Mouse (Mus musculus): ENCODE data around the gene Taf8. TPM values are rescaled to one million over a fixed set of nuclear protein-coding genes. Genes with fewer than 3 reads are reported as not detected.
A peak's percentile ranks its signal among the peaks of the same experiment; 100 is the strongest.

Taf8 gene
- total and polyA plus RNA-seq, 2 experiments from 2014 or later = 11.5 to 26.4 TPM

DNA sequence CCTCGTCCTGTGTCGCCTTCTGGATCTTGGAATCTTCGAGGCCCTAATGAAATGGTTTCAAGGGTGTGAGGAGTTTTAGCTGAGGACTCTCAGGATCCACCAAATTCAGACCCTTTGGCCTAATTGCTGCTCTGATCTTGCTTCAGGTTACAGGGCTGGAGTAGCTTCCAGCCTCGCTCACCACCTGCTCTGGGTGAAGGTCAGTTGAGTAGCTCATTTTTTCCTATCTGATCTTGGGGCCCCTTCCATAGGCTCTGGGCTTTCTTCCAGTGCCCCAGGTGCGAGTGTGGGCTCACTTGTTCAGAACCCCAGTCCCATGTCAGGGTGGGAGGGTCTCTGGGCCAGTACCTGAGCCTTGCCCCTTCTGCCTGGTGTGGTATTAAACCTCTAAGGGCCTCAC, 52.7 kb downstream of the Taf8 start:
- no peak overlapping the region for H3K4me2 ChIP-seq (ENCODE audit: low read depth, low read length)
- no peaks in the 10 kb centered on the region for H3K27me3 ChIP-seq (ENCODE audit: control insufficient read depth, insufficient read depth, low read length)
- H3K36me3 ChIP-seq (replicated peaks; ENCODE audit: control insufficient read depth, insufficient read depth, low read length) = no peaks in the 10 kb centered on the region
- H3K9ac ChIP-seq (replicated peaks; ENCODE audit: low read depth, low read length) = no peak overlapping the region
- DNase-seq (ENCODE audit: low spot score) (no peak), ATAC-seq (ENCODE audit: insufficient read depth, low read depth) (no peak)
- no peaks in the 10 kb centered on the region for H3K9me3 ChIP-seq (replicated peaks; ENCODE audit: control insufficient read depth, low read length)
- H3K4me1 ChIP-seq (ENCODE audit: control insufficient read depth, insufficient read depth) = peaks cover 61% of the 10 kb centered on the region
- H3K27ac ChIP-seq (ENCODE audit: low read depth) = peak overlapping the region; percentile 90
- 75% methylated on average over 5 of the region's 5 CpGs for WGBS
- TF ChIP-seq EP300 (IDR thresholded peaks at IDR 0.05; ENCODE audit: low read depth) (no peak), CTCF (IDR thresholded peaks at IDR 0.05; ENCODE audit: low read depth) (no peak)
- no peak overlapping the region for H3K4me3 ChIP-seq (ENCODE audit: low read depth, low read length)

DNA sequence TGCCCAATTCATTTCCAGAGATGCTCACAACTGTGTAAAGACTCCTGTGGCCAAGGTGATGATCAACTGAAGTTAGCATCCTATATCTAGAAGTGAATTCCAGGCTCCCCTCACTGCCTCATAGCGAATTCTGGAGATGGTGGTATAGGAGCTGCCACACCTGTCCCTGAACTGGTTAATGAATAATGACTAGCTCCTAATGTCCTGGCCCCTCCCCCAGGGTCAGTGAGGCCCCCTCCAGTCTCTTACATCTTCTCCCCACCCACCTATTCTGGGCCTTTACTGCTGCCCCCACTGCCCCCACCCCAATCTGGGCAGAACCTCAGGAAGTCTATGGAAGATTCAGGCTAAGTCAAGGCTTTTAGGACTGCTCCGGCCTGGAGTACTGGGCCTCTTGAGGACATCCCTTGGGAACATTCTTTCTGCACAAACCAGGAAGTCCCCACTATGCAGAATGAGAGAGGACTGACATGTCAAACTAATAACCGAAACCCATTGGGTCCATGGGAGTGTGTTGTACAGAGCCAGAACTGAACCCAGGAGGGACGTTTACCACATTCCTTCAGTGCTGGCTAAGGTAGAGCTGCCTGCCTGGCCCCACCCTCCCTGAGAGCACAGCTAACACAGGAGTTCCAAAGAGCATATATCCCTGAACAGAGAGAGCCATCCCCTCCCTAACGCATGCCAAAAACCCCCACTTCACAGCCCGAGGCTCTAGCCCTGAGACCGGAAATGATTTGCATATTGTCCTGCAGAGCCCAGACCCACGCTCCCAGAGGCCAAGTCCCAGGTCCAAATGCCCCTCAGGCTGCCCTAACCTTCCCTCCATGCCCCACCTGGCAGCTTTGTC, 53.3 kb downstream of the Taf8 start:
- Histone ChIP-seq H3K36me3 (replicated peaks; ENCODE audit: control insufficient read depth, insufficient read depth, low read length) (no peaks in the 10 kb centered on the region), H3K27me3 (ENCODE audit: control insufficient read depth, insufficient read depth, low read length) (no peaks in the 10 kb centered on the region), H3K4me1 (ENCODE audit: control insufficient read depth, insufficient read depth) (peaks cover 68% of the 10 kb centered on the region), H3K9me3 (replicated peaks; ENCODE audit: control insufficient read depth, low read length) (no peaks in the 10 kb centered on the region), H3K27ac (ENCODE audit: low read depth) (peak overlapping the region; percentile 90), H3K9ac (replicated peaks; ENCODE audit: low read depth, low read length) (no peak overlapping the region), H3K4me3 (ENCODE audit: low read depth, low read length) (no peak overlapping the region), H3K4me2 (ENCODE audit: low read depth, low read length) (no peak overlapping the region)
- ATAC-seq (ENCODE audit: insufficient read depth, low read depth) = no peak
- TF ChIP-seq CTCF (IDR thresholded peaks at IDR 0.05; ENCODE audit: low read depth) = no peak
- TF ChIP-seq EP300 (IDR thresholded peaks at IDR 0.05; ENCODE audit: low read depth) = no peak
- DNase-seq (ENCODE audit: low spot score) = no peak
- 33% methylated on average over 8 of the region's 8 CpGs for WGBS

DNA sequence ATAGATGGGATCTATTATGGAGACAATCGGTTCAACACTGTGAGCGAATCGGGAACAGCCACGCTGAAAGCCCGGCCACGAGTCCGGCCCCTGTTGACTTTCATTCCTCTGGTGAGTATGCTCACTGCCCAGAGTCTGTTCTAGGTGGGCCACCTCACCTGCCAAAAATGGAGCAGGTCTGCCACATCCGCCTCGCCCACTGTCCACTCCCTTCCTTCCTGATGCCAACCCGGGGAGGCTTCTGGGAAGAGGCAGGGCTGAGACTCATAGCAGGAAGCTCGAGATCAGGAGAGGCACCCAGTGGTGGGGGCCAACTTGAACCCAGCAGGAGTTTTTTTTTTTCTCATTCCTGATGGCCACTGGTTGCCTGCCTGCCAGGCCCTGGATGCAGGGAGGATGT, 55.5 kb downstream of the Taf8 start:
- ATAC-seq (ENCODE audit: insufficient read depth, low read depth) (no peak), DNase-seq (ENCODE audit: low spot score) (no peak)
- Histone ChIP-seq H3K27ac (ENCODE audit: low read depth) (peak overlapping the region; percentile 56), H3K27me3 (ENCODE audit: control insufficient read depth, insufficient read depth, low read length) (no peaks in the 10 kb centered on the region), H3K4me2 (ENCODE audit: low read depth, low read length) (no peak overlapping the region), H3K9ac (replicated peaks; ENCODE audit: low read depth, low read length) (no peak overlapping the region), H3K36me3 (replicated peaks; ENCODE audit: control insufficient read depth, insufficient read depth, low read length) (no peaks in the 10 kb centered on the region), H3K9me3 (replicated peaks; ENCODE audit: control insufficient read depth, low read length) (no peaks in the 10 kb centered on the region), H3K4me1 (ENCODE audit: control insufficient read depth, insufficient read depth) (peaks cover 61% of the 10 kb centered on the region), H3K4me3 (ENCODE audit: low read depth, low read length) (no peak overlapping the region)
- WGBS = 65% methylated on average over 11 of the region's 11 CpGs
- no peak for TF ChIP-seq EP300 (IDR thresholded peaks at IDR 0.05; ENCODE audit: low read depth)
- TF ChIP-seq CTCF (IDR thresholded peaks at IDR 0.05; ENCODE audit: low read depth) = no peak

DNA sequence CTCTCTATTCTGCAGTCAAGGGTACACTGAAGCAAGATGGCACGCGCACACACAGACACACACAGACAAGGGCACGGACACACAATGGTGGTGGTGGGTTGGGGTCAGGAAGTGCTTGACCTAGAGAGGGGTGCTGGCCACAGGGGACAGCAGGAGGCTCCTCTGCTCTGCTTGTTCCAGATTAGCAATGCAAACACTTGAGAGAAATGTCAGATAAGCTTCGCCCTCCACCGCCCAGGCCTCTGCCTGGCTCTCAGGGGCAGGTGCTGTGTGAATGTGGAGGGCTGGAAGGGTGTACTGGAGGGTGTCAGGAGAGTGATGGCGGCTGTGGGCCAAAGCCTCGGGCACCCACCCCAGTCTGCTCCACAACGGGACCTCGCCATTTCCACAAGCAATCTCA, 56.1 kb downstream of the Taf8 start:
- Histone ChIP-seq H3K27ac (ENCODE audit: low read depth) (peak overlapping the region; percentile 56), H3K9ac (replicated peaks; ENCODE audit: low read depth, low read length) (no peak overlapping the region), H3K9me3 (replicated peaks; ENCODE audit: control insufficient read depth, low read length) (no peaks in the 10 kb centered on the region), H3K4me2 (ENCODE audit: low read depth, low read length) (no peak overlapping the region), H3K36me3 (replicated peaks; ENCODE audit: control insufficient read depth, insufficient read depth, low read length) (no peaks in the 10 kb centered on the region), H3K4me3 (ENCODE audit: low read depth, low read length) (no peak overlapping the region), H3K4me1 (ENCODE audit: control insufficient read depth, insufficient read depth) (peaks cover 59% of the 10 kb centered on the region), H3K27me3 (ENCODE audit: control insufficient read depth, insufficient read depth, low read length) (no peaks in the 10 kb centered on the region)
- DNase-seq (ENCODE audit: low spot score) = peak; percentile 72
- TF ChIP-seq EP300 (IDR thresholded peaks at IDR 0.05; ENCODE audit: low read depth) (no peak), CTCF (IDR thresholded peaks at IDR 0.05; ENCODE audit: low read depth) (no peak)
- peak; percentile 44 for ATAC-seq (ENCODE audit: insufficient read depth, low read depth)
- 31% methylated on average over 9 of the region's 9 CpGs for WGBS

DNA sequence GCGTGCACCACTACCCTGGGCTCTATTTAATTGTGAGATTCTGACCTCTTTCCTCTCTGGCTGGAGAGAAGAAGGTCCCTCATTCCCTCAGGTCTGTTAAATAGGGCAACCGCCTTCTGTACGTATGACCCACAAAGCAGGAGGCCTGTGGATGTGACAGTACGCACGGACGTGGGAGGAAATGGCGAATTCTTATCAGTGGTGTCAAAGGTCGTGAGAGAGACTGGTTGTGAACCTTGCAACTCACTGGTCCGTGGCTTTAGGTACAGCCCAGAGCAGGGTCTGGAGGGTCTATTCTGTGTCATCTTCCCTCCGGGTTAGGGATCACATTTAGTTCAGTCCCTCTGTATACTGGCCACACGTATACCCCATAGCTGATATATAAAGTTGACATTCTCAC, 56.6 kb downstream of the Taf8 start:
- TF ChIP-seq CTCF (IDR thresholded peaks at IDR 0.05; ENCODE audit: low read depth) (no peak), EP300 (IDR thresholded peaks at IDR 0.05; ENCODE audit: low read depth) (no peak)
- H3K36me3 ChIP-seq (replicated peaks; ENCODE audit: control insufficient read depth, insufficient read depth, low read length) = no peaks in the 10 kb centered on the region
- WGBS = 63% methylated on average over 11 of the region's 11 CpGs
- no peak for ATAC-seq (ENCODE audit: insufficient read depth, low read depth)
- no peak overlapping the region for H3K4me3 ChIP-seq (ENCODE audit: low read depth, low read length)
- H3K4me2 ChIP-seq (ENCODE audit: low read depth, low read length) = no peak overlapping the region
- no peak overlapping the region for H3K9ac ChIP-seq (replicated peaks; ENCODE audit: low read depth, low read length)
- peaks cover 59% of the 10 kb centered on the region for H3K4me1 ChIP-seq (ENCODE audit: control insufficient read depth, insufficient read depth)
- no peaks in the 10 kb centered on the region for H3K27me3 ChIP-seq (ENCODE audit: control insufficient read depth, insufficient read depth, low read length)
- no peaks in the 10 kb centered on the region for H3K9me3 ChIP-seq (replicated peaks; ENCODE audit: control insufficient read depth, low read length)
- DNase-seq (ENCODE audit: low spot score) = no peak
- H3K27ac ChIP-seq (ENCODE audit: low read depth) = peak overlapping the region; percentile 56; the same call in 1 of the 2 replicates

Data from heart, postnatal 0 days (tissue).